Mouse (Mus musculus): ENCODE data around the gene Slc12a8. TPM values are rescaled to one million over a fixed set of nuclear protein-coding genes. Genes with fewer than 3 reads are reported as not detected.

Gene Slc12a8
- 1.8 and 1.9 TPM in 2 replicates for polyA plus RNA-seq (2014; fragmentation: Nextera tagmentation; extraction: Ambion mirVana)

GRCm38 (mm10) chr16:33516807-33517565, at the start of gene Slc12a8:
Slc12a8 (plus strand) TSS chr16:33517328.
- WGBS = 7% methylated on average over 27 of the region's 27 CpGs
- H3K9ac ChIP-seq (replicated peaks; ENCODE audit: low read depth, low read length) = peak within 1 kb of the TSS; percentile 36
- ATAC-seq (ENCODE audit: insufficient number of reproducible peaks, insufficient read depth, low FRiP score, low read depth) = peak; percentile 50; the same call in 1 of the 2 replicates

GRCm38 (mm10) chr16:33467451-33467850, 49.7 kb upstream of the Slc12a8 start:
- no peak for ATAC-seq (ENCODE audit: insufficient number of reproducible peaks, insufficient read depth, low FRiP score, low read depth)
- H3K9ac ChIP-seq (replicated peaks; ENCODE audit: low read depth, low read length) = no peak overlapping the region
- peaks cover 6% of the 10 kb centered on the region; the same call in 1 of the 2 replicates for H3K36me3 ChIP-seq (ENCODE audit: control insufficient read depth, insufficient read depth, low read length)
- 74% methylated on average over 6 of the region's 6 CpGs for WGBS
- H3K4me3 ChIP-seq (ENCODE audit: low read depth, low read length) = no peak overlapping the region
- H3K27ac ChIP-seq (ENCODE audit: low read length) = no peak overlapping the region
- no peak overlapping the region for H3K4me2 ChIP-seq (replicated peaks; ENCODE audit: low read depth, low read length)
- H3K9me3 ChIP-seq (ENCODE audit: control insufficient read depth, low read depth, low read length) = no peaks in the 10 kb centered on the region
- H3K4me1 ChIP-seq (ENCODE audit: control insufficient read depth, insufficient read depth, low read length) = no peaks in the 10 kb centered on the region
- no peaks in the 10 kb centered on the region for H3K27me3 ChIP-seq (ENCODE audit: control insufficient read depth, insufficient read depth, low read length)

More at GRCm38 (mm10) chr16:33516807-33517565, at the start of gene Slc12a8:
- Histone ChIP-seq H3K4me3 (ENCODE audit: low read depth, low read length) (peak within 1 kb of the TSS; percentile 24), H3K9me3 (ENCODE audit: control insufficient read depth, low read depth, low read length) (no peaks in the 10 kb centered on the region), H3K27me3 (ENCODE audit: control insufficient read depth, insufficient read depth, low read length) (no peaks in the 10 kb centered on the region), H3K4me1 (ENCODE audit: control insufficient read depth, insufficient read depth, low read length) (peaks cover 17% of the 10 kb centered on the region), H3K4me2 (replicated peaks; ENCODE audit: low read depth, low read length) (peak within 1 kb of the TSS; percentile 65), H3K27ac (ENCODE audit: low read length) (no peak within 1 kb of the TSS), H3K36me3 (ENCODE audit: control insufficient read depth, insufficient read depth, low read length) (no peaks in the 10 kb centered on the region)

GRCm38 (mm10) chr16:33469973-33470372, 47.2 kb upstream of the Slc12a8 start:
- no peak for ATAC-seq (ENCODE audit: insufficient number of reproducible peaks, insufficient read depth, low FRiP score, low read depth)
- H3K36me3 ChIP-seq (ENCODE audit: control insufficient read depth, insufficient read depth, low read length) = peaks cover 6% of the 10 kb centered on the region; the same call in 1 of the 2 replicates
- no peak overlapping the region for H3K4me3 ChIP-seq (ENCODE audit: low read depth, low read length)
- H3K9ac ChIP-seq (replicated peaks; ENCODE audit: low read depth, low read length) = no peak overlapping the region
- H3K27me3 ChIP-seq (ENCODE audit: control insufficient read depth, insufficient read depth, low read length) = no peaks in the 10 kb centered on the region
- H3K27ac ChIP-seq (ENCODE audit: low read length) = no peak overlapping the region
- no peaks in the 10 kb centered on the region for H3K9me3 ChIP-seq (ENCODE audit: control insufficient read depth, low read depth, low read length)
- H3K4me2 ChIP-seq (replicated peaks; ENCODE audit: low read depth, low read length) = no peak overlapping the region
- no peaks in the 10 kb centered on the region for H3K4me1 ChIP-seq (ENCODE audit: control insufficient read depth, insufficient read depth, low read length)

- H3K9me3 ChIP-seq (ENCODE audit: control insufficient read depth, low read depth, low read length) = no peaks in the 10 kb centered on the region
- H3K36me3 ChIP-seq (ENCODE audit: control insufficient read depth, insufficient read depth, low read length) = peaks cover 15% of the 10 kb centered on the region
- ATAC-seq (ENCODE audit: insufficient number of reproducible peaks, insufficient read depth, low FRiP score, low read depth) = no peak
- H3K27me3 ChIP-seq (ENCODE audit: control insufficient read depth, insufficient read depth, low read length) = no peaks in the 10 kb centered on the region
- no peak overlapping the region for H3K9ac ChIP-seq (replicated peaks; ENCODE audit: low read depth, low read length)
- H3K27ac ChIP-seq (ENCODE audit: low read length) = no peak overlapping the region
- H3K4me1 ChIP-seq (ENCODE audit: control insufficient read depth, insufficient read depth, low read length) = no peaks in the 10 kb centered on the region
- H3K4me3 ChIP-seq (ENCODE audit: low read depth, low read length) = no peak overlapping the region
- 92% methylated on average over 6 of the region's 6 CpGs for WGBS
- H3K4me2 ChIP-seq (replicated peaks; ENCODE audit: low read depth, low read length) = no peak overlapping the region
These were observed 42.7 kb upstream of the Slc12a8 start for GRCm38 (mm10) chr16:33474381-33474780.

GRCm38 (mm10) chr16:33479926-33480325, 37.2 kb upstream of the Slc12a8 start:
- Histone ChIP-seq H3K4me1 (ENCODE audit: control insufficient read depth, insufficient read depth, low read length) (no peaks in the 10 kb centered on the region), H3K9me3 (ENCODE audit: control insufficient read depth, low read depth, low read length) (no peaks in the 10 kb centered on the region), H3K27me3 (ENCODE audit: control insufficient read depth, insufficient read depth, low read length) (no peaks in the 10 kb centered on the region), H3K4me3 (ENCODE audit: low read depth, low read length) (no peak overlapping the region), H3K27ac (ENCODE audit: low read length) (no peak overlapping the region), H3K36me3 (ENCODE audit: control insufficient read depth, insufficient read depth, low read length) (peaks cover 16% of the 10 kb centered on the region), H3K9ac (replicated peaks; ENCODE audit: low read depth, low read length) (no peak overlapping the region), H3K4me2 (replicated peaks; ENCODE audit: low read depth, low read length) (no peak overlapping the region)
- no peak for ATAC-seq (ENCODE audit: insufficient number of reproducible peaks, insufficient read depth, low FRiP score, low read depth)

- no peak overlapping the region for H3K4me2 ChIP-seq (replicated peaks; ENCODE audit: low read depth, low read length)
- H3K4me3 ChIP-seq (ENCODE audit: low read depth, low read length) = no peak overlapping the region
- H3K27ac ChIP-seq (ENCODE audit: low read length) = no peak overlapping the region
- no peak for ATAC-seq (ENCODE audit: insufficient number of reproducible peaks, insufficient read depth, low FRiP score, low read depth)
- no peak overlapping the region for H3K9ac ChIP-seq (replicated peaks; ENCODE audit: low read depth, low read length)
- H3K27me3 ChIP-seq (ENCODE audit: control insufficient read depth, insufficient read depth, low read length) = no peaks in the 10 kb centered on the region
- 94% methylated on average over 2 of the region's 2 CpGs for WGBS
- H3K4me1 ChIP-seq (ENCODE audit: control insufficient read depth, insufficient read depth, low read length) = no peaks in the 10 kb centered on the region
- no peaks in the 10 kb centered on the region for H3K9me3 ChIP-seq (ENCODE audit: control insufficient read depth, low read depth, low read length)
- peaks cover 16% of the 10 kb centered on the region for H3K36me3 ChIP-seq (ENCODE audit: control insufficient read depth, insufficient read depth, low read length)
These were observed 36.0 kb upstream of the Slc12a8 start for GRCm38 (mm10) chr16:33481148-33481547.

- Histone ChIP-seq H3K9me3 (ENCODE audit: control insufficient read depth, low read depth, low read length) (no peaks in the 10 kb centered on the region), H3K9ac (replicated peaks; ENCODE audit: low read depth, low read length) (no peak overlapping the region), H3K4me3 (ENCODE audit: low read depth, low read length) (no peak overlapping the region), H3K4me2 (replicated peaks; ENCODE audit: low read depth, low read length) (no peak overlapping the region), H3K4me1 (ENCODE audit: control insufficient read depth, insufficient read depth, low read length) (no peaks in the 10 kb centered on the region), H3K27me3 (ENCODE audit: control insufficient read depth, insufficient read depth, low read length) (no peaks in the 10 kb centered on the region), H3K27ac (ENCODE audit: low read length) (no peak overlapping the region), H3K36me3 (ENCODE audit: control insufficient read depth, insufficient read depth, low read length) (peaks cover 11% of the 10 kb centered on the region; the same call in 1 of the 2 replicates)
- WGBS = 94% methylated on average over 3 of the region's 3 CpGs
- ATAC-seq (ENCODE audit: insufficient number of reproducible peaks, insufficient read depth, low FRiP score, low read depth) = no peak
These were observed 34.8 kb upstream of the Slc12a8 start for GRCm38 (mm10) chr16:33482309-33482708.

GRCm38 (mm10) chr16:33487709-33488108, 29.4 kb upstream of the Slc12a8 start:
- Histone ChIP-seq H3K27me3 (ENCODE audit: control insufficient read depth, insufficient read depth, low read length) (no peaks in the 10 kb centered on the region), H3K27ac (ENCODE audit: low read length) (no peak overlapping the region), H3K4me1 (ENCODE audit: control insufficient read depth, insufficient read depth, low read length) (no peaks in the 10 kb centered on the region), H3K4me3 (ENCODE audit: low read depth, low read length) (no peak overlapping the region), H3K4me2 (replicated peaks; ENCODE audit: low read depth, low read length) (no peak overlapping the region), H3K36me3 (ENCODE audit: control insufficient read depth, insufficient read depth, low read length) (peaks cover 10% of the 10 kb centered on the region; the same call in 1 of the 2 replicates), H3K9me3 (ENCODE audit: control insufficient read depth, low read depth, low read length) (no peaks in the 10 kb centered on the region), H3K9ac (replicated peaks; ENCODE audit: low read depth, low read length) (no peak overlapping the region)
- no peak for ATAC-seq (ENCODE audit: insufficient number of reproducible peaks, insufficient read depth, low FRiP score, low read depth)
- 78% methylated on average over 4 of the region's 4 CpGs for WGBS

Measured in stomach, embryonic 14.5 days (tissue).